Mouse (Mus musculus) MEL (cell line): Measurements from ENCODE around the gene Gsk3b. TPM values are rescaled to one million over a fixed set of nuclear protein-coding genes. Genes with fewer than 3 reads are reported as not detected.

Experiments
- DNase-seq: peaks from one replicate; pipeline ENCODE4 v3.0.0; 2011; ENCODE audit warnings: low read depth, low spot score
- H3K27ac ChIP-seq: 2 replicates; pipeline ENCODE4 v1.5.1; 2012; ENCODE audit warnings: low read depth, mild to moderate bottlenecking, control low read depth, low read length, moderate library complexity; ENCODE audit not compliant: control insufficient read depth
- H3K27me3 ChIP-seq, 2 experiments: fragments of 150-350 bp in 1 of 2; sonication (generic) in 1 of 2; 2 replicates each; pipeline ENCODE4 v1.6.1; 2012; ENCODE audit warnings: low read length in 2 of 2, mild to moderate bottlenecking in 2 of 2, improper control_type of control experiment in 1 of 2, moderate library complexity in 1 of 2; ENCODE audit not compliant: insufficient read depth in 2 of 2, control insufficient read depth in 1 of 2
- H3K36me3 ChIP-seq, 2 experiments: 2 replicates each; pipeline ENCODE4 v1.6.1; 2012 to 2014; ENCODE audit warnings: low read length in 2 of 2, improper control_type of control experiment in 1 of 2, inconsistent platforms in 1 of 2, mild to moderate bottlenecking in 1 of 2; ENCODE audit not compliant: insufficient read depth in 2 of 2, control insufficient read depth in 1 of 2
- H3K4me1 ChIP-seq, 2 experiments: fragments of 150-350 bp in 1 of 2; sonication (generic) in 1 of 2; 2 replicates each; pipeline ENCODE4 v1.6.1; 2012; ENCODE audit warnings: low read length in 2 of 2, improper control_type of control experiment in 1 of 2, mild to moderate bottlenecking in 1 of 2; ENCODE audit not compliant: insufficient read depth in 2 of 2, control insufficient read depth in 1 of 2
- H3K4me3 ChIP-seq, 2 experiments: fragments of 150-350 bp in 1 of 2; sonication (generic) in 1 of 2; 2 replicates each; pipeline ENCODE4 v1.5.1; 2012; ENCODE audit warnings: low read depth in 2 of 2, low read length in 2 of 2, mild to moderate bottlenecking in 2 of 2, moderate library complexity in 2 of 2, control low read depth in 1 of 2, improper control_type of control experiment in 1 of 2; ENCODE audit not compliant: control insufficient read depth in 1 of 2, insufficient read depth in 1 of 2
- H3K79me2 ChIP-seq: 2 replicates; pipeline ENCODE4 v1.6.1; 2012; ENCODE audit warnings: mild to moderate bottlenecking, low read length, moderate library complexity; ENCODE audit not compliant: control insufficient read depth, poor library complexity, insufficient read depth
- H3K9ac ChIP-seq: 2 replicates; pipeline ENCODE4 v1.6.1; 2012; ENCODE audit warnings: low read depth, mild to moderate bottlenecking, control low read depth, low read length, moderate library complexity; ENCODE audit not compliant: control insufficient read depth, poor library complexity, severe bottlenecking
- H3K9me3 ChIP-seq: fragments of 150-350 bp; sonication (generic); replicated peaks from 2 replicates; pipeline ENCODE4 v1.6.1; 2012; ENCODE audit warnings: mild to moderate bottlenecking, low read length, improper control_type of control experiment, moderate library complexity; ENCODE audit not compliant: insufficient read depth
- BHLHE40 ChIP-seq: IDR thresholded peaks from 2 replicates; pipeline ENCODE4 v1.6.1; 2012; ENCODE audit warnings: low read depth, mild to moderate bottlenecking, inconsistent platforms, low read length, improper control_type of control experiment, borderline replicate concordance
- CHD1 ChIP-seq: IDR thresholded peaks from 2 replicates; pipeline ENCODE4 v1.6.1; 2012; ENCODE audit warnings: low read depth, mild to moderate bottlenecking, inconsistent platforms, low read length, improper control_type of control experiment
- CHD2 ChIP-seq: IDR thresholded peaks from 2 replicates; pipeline ENCODE4 v1.6.1; 2011; ENCODE audit warnings: low read length, improper control_type of control experiment
- CTCF ChIP-seq, 3 experiments: IDR thresholded peaks in 2 of 3; conservative IDR thresholded peaks in 1 of 3; 2 replicates each; pipeline ENCODE4 v1.5.1; 2011 to 2012; ENCODE audit warnings: low read length in 3 of 3, low read depth in 2 of 3, mild to moderate bottlenecking in 2 of 3, improper control_type of control experiment in 1 of 3, inconsistent platforms in 1 of 3, mixed read lengths in 1 of 3, moderate library complexity in 1 of 3; ENCODE audit not compliant: control insufficient read depth in 1 of 3, insufficient read depth in 1 of 3, poor library complexity in 1 of 3, severe bottlenecking in 1 of 3
- ELF1 ChIP-seq: IDR thresholded peaks from 2 replicates; pipeline ENCODE4 v1.6.1; 2014; ENCODE audit warnings: low read depth, mild to moderate bottlenecking, inconsistent platforms, low read length, improper control_type of control experiment, moderate library complexity
- GATA1 ChIP-seq: IDR thresholded peaks from 2 replicates; pipeline ENCODE4 v1.6.1; 2011; ENCODE audit warnings: low read depth, low read length, improper control_type of control experiment
- HCFC1 ChIP-seq: IDR thresholded peaks from 2 replicates; pipeline ENCODE4 v1.6.1; 2012; ENCODE audit warnings: low read depth, mild to moderate bottlenecking, inconsistent platforms, low read length, improper control_type of control experiment, moderate library complexity
- JUND ChIP-seq: IDR thresholded peaks from 2 replicates; pipeline ENCODE4 v1.6.1; 2011; ENCODE audit warnings: low read depth, mild to moderate bottlenecking, improper control_type of control experiment, low read length
- KAT2A ChIP-seq: conservative IDR thresholded peaks from 2 replicates; pipeline ENCODE4 v1.6.1; 2012; ENCODE audit warnings: low read depth, low read length, improper control_type of control experiment, inconsistent platforms
- MAFK ChIP-seq: IDR thresholded peaks from 2 replicates; pipeline ENCODE4 v1.6.1; 2011; ENCODE audit warnings: low read depth, mild to moderate bottlenecking, low read length, improper control_type of control experiment, borderline replicate concordance
- MAX ChIP-seq: IDR thresholded peaks from 2 replicates; pipeline ENCODE4 v1.6.1; 2011; ENCODE audit warnings: low read length, improper control_type of control experiment
- MAZ ChIP-seq: IDR thresholded peaks from 2 replicates; pipeline ENCODE4 v1.6.1; 2012; ENCODE audit warnings: low read depth, mild to moderate bottlenecking, inconsistent platforms, low read length, improper control_type of control experiment
- MXI1 ChIP-seq: IDR thresholded peaks from 2 replicates; pipeline ENCODE4 v1.6.1; 2011; ENCODE audit warnings: mild to moderate bottlenecking, low read depth, low read length, improper control_type of control experiment
- MYB ChIP-seq: IDR thresholded peaks from 2 replicates; pipeline ENCODE4 v1.6.1; 2011; ENCODE audit warnings: mild to moderate bottlenecking, low read depth, low read length, improper control_type of control experiment
- MYC ChIP-seq: IDR thresholded peaks from 2 replicates; pipeline ENCODE4 v1.6.1; 2011; ENCODE audit warnings: low read depth, mild to moderate bottlenecking, low read length, improper control_type of control experiment, moderate library complexity
- NRF1 ChIP-seq: IDR thresholded peaks from 2 replicates; pipeline ENCODE4 v1.6.1; 2014; ENCODE audit warnings: low read depth, mild to moderate bottlenecking, inconsistent platforms, low read length, improper control_type of control experiment, moderate library complexity; ENCODE audit not compliant: poor library complexity, insufficient read depth, severe bottlenecking
- POLR2AphosphoS5 ChIP-seq: IDR thresholded peaks from 2 replicates; pipeline ENCODE4 v1.6.1; 2012; ENCODE audit warnings: low read depth, borderline replicate concordance, mild to moderate bottlenecking, inconsistent platforms, low read length, moderate library complexity, mixed read lengths
- RAD21 ChIP-seq: IDR thresholded peaks from 2 replicates; pipeline ENCODE4 v1.6.1; 2011; ENCODE audit warnings: mild to moderate bottlenecking, low read depth, low read length, improper control_type of control experiment
- RCOR1 ChIP-seq: IDR thresholded peaks from 2 replicates; pipeline ENCODE4 v1.6.1; 2012; ENCODE audit warnings: low read depth, mild to moderate bottlenecking, inconsistent platforms, low read length, improper control_type of control experiment
- SMC3 ChIP-seq: IDR thresholded peaks from 2 replicates; pipeline ENCODE4 v1.6.1; 2011; ENCODE audit warnings: low read depth, low read length, improper control_type of control experiment
- TAL1 ChIP-seq: IDR thresholded peaks from 2 replicates; pipeline ENCODE4 v1.6.1; 2012; ENCODE audit warnings: mild to moderate bottlenecking, inconsistent platforms, low read length, moderate library complexity, mixed read lengths
- TBP ChIP-seq: IDR thresholded peaks from 2 replicates; pipeline ENCODE4 v1.8.0; 2011; ENCODE audit warnings: low read depth, low read length, improper control_type of control experiment
- UBTF ChIP-seq: IDR thresholded peaks from 2 replicates; pipeline ENCODE4 v1.6.1; 2012; ENCODE audit warnings: low read depth, mild to moderate bottlenecking, inconsistent platforms, low read length, improper control_type of control experiment, moderate library complexity, borderline replicate concordance; ENCODE audit not compliant: insufficient read depth
- USF1 ChIP-seq: IDR thresholded peaks from 2 replicates; pipeline ENCODE4 v1.6.1; 2014; ENCODE audit warnings: low read depth, mild to moderate bottlenecking, inconsistent platforms, low read length, improper control_type of control experiment, moderate library complexity
- USF2 ChIP-seq, 2 experiments: IDR thresholded peaks; 2 replicates each; pipeline ENCODE4 v1.6.1; 2011 to 2012; ENCODE audit warnings: improper control_type of control experiment in 2 of 2, low read length in 2 of 2, borderline replicate concordance in 1 of 2, inconsistent platforms in 1 of 2, low read depth in 1 of 2, mild to moderate bottlenecking in 1 of 2; ENCODE audit not compliant: insufficient read depth in 1 of 2
- ZC3H11A ChIP-seq: IDR thresholded peaks from 2 replicates; pipeline ENCODE4 v1.6.1; 2012; ENCODE audit warnings: low read depth, mild to moderate bottlenecking, inconsistent platforms, low read length, improper control_type of control experiment
- ZKSCAN1 ChIP-seq: IDR thresholded peaks from 2 replicates; pipeline ENCODE4 v1.6.1; 2012; ENCODE audit warnings: low read depth, mild to moderate bottlenecking, inconsistent platforms, low read length, improper control_type of control experiment, moderate library complexity
- ZNF384 ChIP-seq: IDR thresholded peaks from 2 replicates; pipeline ENCODE4 v1.6.1; 2012; ENCODE audit warnings: low read depth, mild to moderate bottlenecking, inconsistent platforms, low read length, improper control_type of control experiment
- polyA plus RNA-seq, 2 experiments: library from polyadenylated mRNA; stranded (reverse) in 1 of 2; unstranded in 1 of 2; fragments of >175 nt in 1 of 2; fragments of >200 nt in 1 of 2; gene quantifications; 2 replicates each; pipeline versions ENCODE4 v1.2.1 to v1.2.4; 2012; ENCODE audit warnings: low replicate concordance in 2 of 2, low read depth in 1 of 2; ENCODE audit not compliant: insufficient read length in 2 of 2, insufficient read depth in 1 of 2, missing spikeins in 1 of 2
- total RNA-seq: library from RNA; depleted of rRNA; stranded (reverse); fragments of 300-350 nt; gene quantifications from 2 replicates; pipeline ENCODE4 v1.2.3, GENCODE M21; 2012

Gene Gsk3b
- total and polyA plus RNA-seq, 3 experiments: 8.8 to 20.1 TPM; not detected in 1

DNA sequence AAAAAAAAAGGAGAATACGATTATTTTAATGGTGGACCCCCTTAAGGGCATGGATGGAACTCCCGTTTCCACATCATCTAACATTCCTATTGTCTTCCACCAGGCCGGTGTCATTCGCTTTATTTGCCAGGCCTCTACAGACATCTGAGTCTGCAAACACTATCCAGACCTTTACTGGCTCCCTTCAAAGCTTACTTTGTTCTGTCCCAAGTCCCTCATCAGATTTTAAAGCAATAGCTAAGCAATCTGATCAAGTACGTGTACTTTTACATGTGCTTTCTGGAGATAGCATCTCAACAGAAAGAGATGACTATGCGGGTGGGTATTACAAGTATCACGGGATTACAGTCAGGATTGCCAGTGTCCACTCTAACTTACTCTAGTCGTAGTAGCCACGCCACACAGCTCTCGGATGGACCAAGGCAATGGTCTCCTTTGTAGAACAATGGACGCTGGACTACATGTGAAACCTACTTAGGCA lies 1.1 kb upstream of the Gsk3b start:
- Histone ChIP-seq H3K79me2 (peaks cover 31% of the 10 kb centered on the region), H3K4me1 (peaks cover 0 to 6% of the 10 kb centered on the region in 2 experiments; a peak in 1 of 4 replicates), H3K4me3 (peak overlapping the region; percentile 75 to 87), H3K9ac (peak overlapping the region; percentile 88), H3K36me3 (peaks cover 0 to 15% of the 10 kb centered on the region in 2 experiments; a peak in 2 of 4 replicates), H3K27ac (peak overlapping the region; percentile 89), H3K27me3 (no peaks in the 10 kb centered on the region), H3K9me3 (no peaks in the 10 kb centered on the region)
- no peak for TF ChIP-seq RAD21
- TF ChIP-seq USF1: 0 out of 2 replicates have a peak, but pooled peaks have one; percentile 3
- no peak for TF ChIP-seq UBTF
- no peak for TF ChIP-seq RCOR1
- TF ChIP-seq ELF1: no peak
- TF ChIP-seq CTCF (IDR thresholded peaks at IDR 0.05 in 2 of 3, conservative IDR thresholded peaks at IDR 0.05 in 1 of 3; ENCODE audit: control insufficient read depth in 1 of 3, insufficient read depth in 1 of 3, low read depth in 2 of 3, low read length in 3 of 3, poor library complexity in 1 of 3, severe bottlenecking in 1 of 3): no peak
- no peak for TF ChIP-seq MYB
- TF ChIP-seq MAFK: no peak
- no peak for TF ChIP-seq ZC3H11A
- TF ChIP-seq MYC: no peak; the same call in 1 of the 2 replicates
- TF ChIP-seq BHLHE40: no peak
- TF ChIP-seq JUND: no peak
- TF ChIP-seq GATA1: peak; percentile 55
- no peak for TF ChIP-seq ZKSCAN1
- no peak for TF ChIP-seq SMC3
- 0 out of 2 replicates have a peak, but pooled peaks have one; percentile 12 for TF ChIP-seq CHD1
- TF ChIP-seq TAL1: no peak
- TF ChIP-seq TBP: 0 out of 2 replicates have a peak, but pooled peaks have one; percentile 23
- TF ChIP-seq MAZ: no peak
- TF ChIP-seq ZNF384: no peak
- TF ChIP-seq CHD2: no peak
- TF ChIP-seq POLR2AphosphoS5: no peak
- no peak for TF ChIP-seq NRF1
- TF ChIP-seq KAT2A: no peak
- TF ChIP-seq MAX: 0 out of 2 replicates have a peak, but pooled peaks have one; percentile 44
- no peak for TF ChIP-seq USF2 (IDR thresholded peaks at IDR 0.05; ENCODE audit: borderline replicate concordance in 1 of 2, insufficient read depth in 1 of 2, low read depth in 1 of 2, low read length in 2 of 2)
- no peak; the same call in 1 of the 2 replicates for TF ChIP-seq MXI1
- TF ChIP-seq HCFC1: no peak
- no peak for DNase-seq
